Mouse (Mus musculus) CH12.LX (cell line): ENCODE results near the gene Arid5b. TPM values are rescaled to one million over a fixed set of nuclear protein-coding genes. Genes with fewer than 3 reads are reported as not detected.

Experiments used
- DNase-seq: peaks from one replicate; pipeline ENCODE4 v3.0.0-alpha.2; 2013; ENCODE audit errors: extremely low read depth
- H3K27ac ChIP-seq: 2 replicates; pipeline ENCODE4 v1.5.1; 2012; ENCODE audit warnings: low read depth, mild to moderate bottlenecking, control low read depth, moderate library complexity; ENCODE audit not compliant: insufficient read depth
- H3K27me3 ChIP-seq: replicated peaks from 2 replicates; pipeline ENCODE3; 2012; ENCODE audit warnings: inconsistent platforms
- H3K36me3 ChIP-seq, 2 experiments: replicated peaks in 1 of 2; 2 replicates each; pipeline versions ENCODE3 to v1.6.1; 2012; ENCODE audit warnings: inconsistent platforms in 1 of 2, low read length in 1 of 2, mild to moderate bottlenecking in 1 of 2, mixed read lengths in 1 of 2, moderate library complexity in 1 of 2; ENCODE audit not compliant: control insufficient read depth in 1 of 2, insufficient read depth in 1 of 2
- H3K4me1 ChIP-seq, 2 experiments: 2 replicates each; pipeline ENCODE4 v1.6.1; 2012; ENCODE audit warnings: inconsistent platforms in 1 of 2, moderate library complexity in 1 of 2; ENCODE audit not compliant: insufficient read depth in 2 of 2, control insufficient read depth in 1 of 2
- H3K4me2 ChIP-seq: 2 replicates; pipeline ENCODE4 v1.6.1; 2012; ENCODE audit warnings: low read depth, mild to moderate bottlenecking, control low read depth; ENCODE audit not compliant: poor library complexity, insufficient read depth, severe bottlenecking
- H3K4me3 ChIP-seq, 3 experiments: fragments of 150-350 bp in 1 of 3; sonication (generic) in 1 of 3; replicated peaks in 1 of 3; 2 replicates each; pipeline versions ENCODE3 to v1.5.1; 2011 to 2012; ENCODE audit warnings: low read depth in 2 of 3, low read length in 2 of 3, mild to moderate bottlenecking in 2 of 3, moderate library complexity in 2 of 3, control low read depth in 1 of 3, improper control_type of control experiment in 1 of 3, inconsistent platforms in 1 of 3, mixed read lengths in 1 of 3; ENCODE audit not compliant: poor library complexity in 1 of 3
- H3K79me2 ChIP-seq: replicated peaks from 2 replicates; pipeline ENCODE4 v1.6.1; 2012; ENCODE audit warnings: mild to moderate bottlenecking, moderate library complexity; ENCODE audit not compliant: control insufficient read depth, poor library complexity, insufficient read depth, severe bottlenecking; ENCODE audit errors: extremely low read depth
- H3K9ac ChIP-seq: 2 replicates; pipeline ENCODE4 v1.6.1; 2012; ENCODE audit warnings: low read depth, mild to moderate bottlenecking, control low read depth, moderate library complexity; ENCODE audit not compliant: insufficient read depth
- H3K9me3 ChIP-seq: replicated peaks from 2 replicates; pipeline ENCODE3; 2012; ENCODE audit warnings: low read length, inconsistent platforms, mixed read lengths
- CHD2 ChIP-seq: IDR thresholded peaks from 2 replicates; pipeline ENCODE4 v1.6.1; 2011; ENCODE audit warnings: low read length, improper control_type of control experiment
- CTCF ChIP-seq, 2 experiments: IDR thresholded peaks in 1 of 2; conservative IDR thresholded peaks in 1 of 2; 2 replicates each; pipeline ENCODE4 v1.5.1; 2011 to 2012; ENCODE audit warnings: low read depth in 2 of 2, low read length in 2 of 2, improper control_type of control experiment in 1 of 2, inconsistent platforms in 1 of 2, mild to moderate bottlenecking in 1 of 2, moderate library complexity in 1 of 2
- E2F4 ChIP-seq: IDR thresholded peaks from 2 replicates; pipeline ENCODE4 v1.6.1; 2011; ENCODE audit warnings: low read depth, low read length, improper control_type of control experiment; ENCODE audit not compliant: insufficient replicate concordance
- ELF1 ChIP-seq: IDR thresholded peaks from 2 replicates; pipeline ENCODE4 v1.6.1; 2014; ENCODE audit warnings: low read depth, mild to moderate bottlenecking, inconsistent platforms, low read length, improper control_type of control experiment
- EP300 ChIP-seq: IDR thresholded peaks from 2 replicates; pipeline ENCODE4 v1.6.1; 2011; ENCODE audit warnings: low read length, improper control_type of control experiment
- ETS1 ChIP-seq: conservative IDR thresholded peaks from 2 replicates; pipeline ENCODE4 v1.6.1; 2012; ENCODE audit warnings: low read depth, mild to moderate bottlenecking, inconsistent platforms, low read length, improper control_type of control experiment, moderate library complexity
- GABPA ChIP-seq: IDR thresholded peaks from 2 replicates; pipeline ENCODE4 v1.6.1; 2012; ENCODE audit warnings: low read depth, low read length, improper control_type of control experiment, inconsistent platforms; ENCODE audit not compliant: insufficient replicate concordance
- HCFC1 ChIP-seq: IDR thresholded peaks from 2 replicates; pipeline ENCODE4 v1.6.1; 2012; ENCODE audit warnings: low read depth, mild to moderate bottlenecking, inconsistent platforms, low read length, improper control_type of control experiment
- IRF4 ChIP-seq: IDR thresholded peaks from 2 replicates; pipeline ENCODE4 v1.6.1; 2014; ENCODE audit warnings: low read depth, mild to moderate bottlenecking, inconsistent platforms, low read length, improper control_type of control experiment
- JUN ChIP-seq: IDR thresholded peaks from 2 replicates; pipeline ENCODE4 v1.6.1; 2011; ENCODE audit warnings: low read depth, mild to moderate bottlenecking, low read length, improper control_type of control experiment, moderate library complexity; ENCODE audit not compliant: insufficient read depth
- JUND ChIP-seq: conservative IDR thresholded peaks from 2 replicates; pipeline ENCODE4 v1.6.1; 2011; ENCODE audit warnings: low read depth, low read length, improper control_type of control experiment
- KAT2A ChIP-seq: IDR thresholded peaks from 2 replicates; pipeline ENCODE4 v1.6.1; 2012; ENCODE audit warnings: low read length, improper control_type of control experiment, inconsistent platforms; ENCODE audit not compliant: insufficient replicate concordance
- MAFK ChIP-seq: IDR thresholded peaks from 2 replicates; pipeline ENCODE4 v1.6.1; 2011; ENCODE audit warnings: low read length, improper control_type of control experiment; ENCODE audit not compliant: insufficient replicate concordance
- MAZ ChIP-seq: IDR thresholded peaks from 2 replicates; pipeline ENCODE4 v1.6.1; 2012; ENCODE audit warnings: low read depth, mild to moderate bottlenecking, inconsistent platforms, low read length, improper control_type of control experiment, moderate library complexity
- MEF2A ChIP-seq: IDR thresholded peaks from 2 replicates; pipeline ENCODE4 v1.6.1; 2014; ENCODE audit warnings: low read depth, mild to moderate bottlenecking, inconsistent platforms, low read length, improper control_type of control experiment, borderline replicate concordance
- MXI1 ChIP-seq: IDR thresholded peaks from 2 replicates; pipeline ENCODE4 v1.6.1; 2011; ENCODE audit warnings: mild to moderate bottlenecking, low read depth, low read length, improper control_type of control experiment
- MYC ChIP-seq: IDR thresholded peaks from 2 replicates; pipeline ENCODE4 v1.6.1; 2011; ENCODE audit warnings: low read depth, mild to moderate bottlenecking, improper control_type of control experiment, low read length
- NELFE ChIP-seq: IDR thresholded peaks from 2 replicates; pipeline ENCODE4 v1.6.1; 2011; ENCODE audit warnings: low read depth, low read length, improper control_type of control experiment
- PAX5 ChIP-seq: IDR thresholded peaks from 2 replicates; pipeline ENCODE4 v1.6.1; 2012; ENCODE audit warnings: low read length, inconsistent platforms, mixed read lengths
- POLR2A ChIP-seq: IDR thresholded peaks from 2 replicates; pipeline ENCODE4 v1.6.1; 2011; ENCODE audit warnings: low read depth, mild to moderate bottlenecking, improper control_type of control experiment, low read length
- RAD21 ChIP-seq: IDR thresholded peaks from 2 replicates; pipeline ENCODE4 v1.6.1; 2011; ENCODE audit warnings: low read depth, mild to moderate bottlenecking, low read length, improper control_type of control experiment, moderate library complexity
- RCOR1 ChIP-seq: conservative IDR thresholded peaks from 2 replicates; pipeline ENCODE4 v1.6.1; 2012; ENCODE audit warnings: low read depth, mild to moderate bottlenecking, inconsistent platforms, low read length, improper control_type of control experiment
- SMC3 ChIP-seq: IDR thresholded peaks from 2 replicates; pipeline ENCODE4 v1.6.1; 2011; ENCODE audit warnings: low read depth, low read length, improper control_type of control experiment
- TBP ChIP-seq: conservative IDR thresholded peaks from 2 replicates; pipeline ENCODE4 v1.6.1; 2011; ENCODE audit warnings: low read depth, low read length, improper control_type of control experiment
- USF1 ChIP-seq: IDR thresholded peaks from 2 replicates; pipeline ENCODE4 v1.6.1; 2014; ENCODE audit warnings: low read depth, mild to moderate bottlenecking, inconsistent platforms, low read length, improper control_type of control experiment
- USF2 ChIP-seq: conservative IDR thresholded peaks from 2 replicates; pipeline ENCODE4 v1.6.1; 2011; ENCODE audit warnings: low read depth, low read length, improper control_type of control experiment
- ZKSCAN1 ChIP-seq: IDR thresholded peaks from 2 replicates; pipeline ENCODE4 v1.6.1; 2012; ENCODE audit warnings: low read depth, inconsistent platforms, low read length, improper control_type of control experiment, borderline replicate concordance
- ZMIZ1 ChIP-seq: IDR thresholded peaks from 2 replicates; pipeline ENCODE4 v1.6.1; 2012; ENCODE audit warnings: low read depth, mild to moderate bottlenecking, inconsistent platforms, low read length, improper control_type of control experiment
- dilution Hi-C: fragments of 300-500 bp; cut with MboI; formaldehyde crosslinking; loops from 2 replicates; pipeline ENCODE4 v1.14.3; 2020; ENCODE audit warnings: low sequenced_read_pairs; ENCODE audit not compliant: extremely low pct_unique_long_range_greater_than_20kb, extremely low pct_ligation_motif_present
- in situ Hi-C: fragments of 300-500 bp; cut with MboI; formaldehyde crosslinking; loops from 3 replicates; pipeline ENCODE4 v1.14.3; 2019; ENCODE audit warnings: low sequenced_read_pairs, low pct_ligation_motif_present, low pct_unique_long_range_greater_than_20kb, mixed read lengths
- polyA plus RNA-seq: library from polyadenylated mRNA; unstranded; fragments of >175 nt; gene quantifications from 2 replicates; pipeline ENCODE4 v1.2.1, GENCODE M21; 2012; ENCODE audit warnings: low read depth; ENCODE audit not compliant: insufficient read length
- total RNA-seq, 2 experiments: library from RNA; depleted of rRNA; stranded (reverse); fragments of 300-350 nt in 1 of 2; fragments of >200 nt in 1 of 2; gene quantifications; 2 replicates each; pipeline ENCODE4 v1.2.3; 2012 to 2014

Arid5b gene
- total and polyA plus RNA-seq, 3 experiments, result 1.1 to 2.6 (median 1.8) TPM

DNA sequence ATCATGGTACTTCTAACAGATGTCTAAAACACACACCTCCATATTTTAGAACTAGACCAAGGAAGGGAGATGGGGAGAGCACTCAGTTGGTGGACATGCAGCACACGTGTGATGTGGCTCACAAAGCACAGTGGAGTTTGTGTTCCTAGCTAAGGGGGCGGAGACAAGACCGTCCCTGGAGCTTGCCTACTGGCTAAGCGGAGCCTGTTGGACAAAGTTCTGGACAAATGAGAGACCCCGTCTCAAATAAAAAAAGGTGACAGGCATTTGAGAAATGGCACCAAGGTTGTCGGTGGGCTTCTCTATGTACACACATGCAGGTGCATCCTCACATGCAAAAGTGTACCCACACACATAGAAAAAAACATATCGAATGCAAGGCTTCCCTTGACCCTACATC, 95.4 kb downstream of the Arid5b start:
- in situ Hi-C loops, result no loop called here
- DNase-seq, result no peak
- H3K79me2 ChIP-seq, result no peaks in the 10 kb centered on the region
- no peak overlapping the region for H3K27ac ChIP-seq
- H3K4me2 ChIP-seq, result no peak overlapping the region
- peaks cover 7 to 42% of the 10 kb centered on the region in 2 experiments for H3K36me3 ChIP-seq
- H3K4me3 ChIP-seq, result no peak overlapping the region
- peaks cover 8 to 23% of the 10 kb centered on the region in 2 experiments for H3K4me1 ChIP-seq
- no peaks in the 10 kb centered on the region for H3K27me3 ChIP-seq
- dilution Hi-C loops, result no loop called here
- TF ChIP-seq MAFK (no peak), RAD21 (no peak), POLR2A (no peak), NELFE (no peak), CTCF (conservative IDR thresholded peaks at IDR 0.05 in 1 of 2, IDR thresholded peaks at IDR 0.05 in 1 of 2; ENCODE audit: low read depth in 2 of 2, low read length in 2 of 2) (no peak), TBP (no peak), PAX5 (no peak), KAT2A (no peak), EP300 (no peak), MEF2A (no peak), JUND (no peak), ELF1 (no peak), ZKSCAN1 (no peak), IRF4 (no peak), HCFC1 (no peak), USF1 (no peak)
- H3K9ac ChIP-seq, result no peak overlapping the region
- H3K9me3 ChIP-seq, result no peaks in the 10 kb centered on the region

DNA sequence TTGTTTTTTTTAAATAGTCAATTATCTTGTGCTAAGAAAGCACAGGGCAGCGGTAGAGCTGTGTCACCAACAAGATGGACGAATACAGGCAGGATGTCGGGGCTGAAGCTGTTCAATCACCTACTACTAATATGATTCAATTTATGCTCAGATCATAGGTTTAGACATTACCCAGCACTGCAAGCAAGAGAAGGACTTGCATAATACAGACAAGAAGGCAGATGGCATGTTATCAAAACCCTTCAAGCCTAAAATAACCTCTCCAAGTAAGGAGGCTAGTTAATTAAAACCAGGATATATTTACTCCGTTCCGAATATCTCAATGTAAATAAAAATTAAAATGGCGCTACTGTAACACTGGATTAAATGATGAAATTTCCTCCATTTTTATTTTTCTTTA, 96.3 kb downstream of the Arid5b start:
- peaks cover 7 to 38% of the 10 kb centered on the region in 2 experiments for H3K36me3 ChIP-seq
- H3K4me2 ChIP-seq, result no peak overlapping the region
- H3K79me2 ChIP-seq, result no peaks in the 10 kb centered on the region
- TF ChIP-seq TBP (no peak), MXI1 (no peak), ELF1 (no peak), ZMIZ1 (no peak), MYC (no peak), POLR2A (no peak), KAT2A (no peak), ETS1 (no peak), MAZ (no peak), IRF4 (no peak), NELFE (no peak), E2F4 (no peak), JUN (no peak), SMC3 (no peak), RCOR1 (no peak), CHD2 (no peak), HCFC1 (no peak), GABPA (no peak), USF2 (no peak), RAD21 (no peak)
- TF ChIP-seq, all 38 proteins: peak for 0
- H3K4me3 ChIP-seq, result no peak overlapping the region
- no peak overlapping the region for H3K9ac ChIP-seq
- no peaks in the 10 kb centered on the region for H3K27me3 ChIP-seq
- in situ Hi-C loops, result no loop called here
- no peak for DNase-seq
- H3K4me1 ChIP-seq, result peaks cover 8 to 23% of the 10 kb centered on the region in 2 experiments
- no peaks in the 10 kb centered on the region for H3K9me3 ChIP-seq
- dilution Hi-C loops, result no loop called here
- H3K27ac ChIP-seq, result no peak overlapping the region
